Mouse (Mus musculus) gastrocnemius, adult 8-10 months (tissue): ENCODE measurements around the gene Spred2. TPM values are rescaled to one million over a fixed set of nuclear protein-coding genes. Genes with fewer than 3 reads are reported as not detected.
"Not testable (repeated sequence)": the region's sequence is repeated elsewhere in the genome, so short reads cannot be mapped to it uniquely, and the experiment has no call there.

Experiments used
- DNase-seq, 2 experiments: peaks; one replicate each; pipeline ENCODE4 v3.0.0; 2022; ENCODE audit warnings: low spot score in 2 of 2
- total RNA-seq, 4 experiments: library from RNA; stranded (reverse); gene quantifications; 2 replicates each; pipeline ENCODE4 v1.2.4; 2022

The Spred2 gene
- total RNA-seq, 4 experiments from 2014 or later = 3.6 to 8.2 (median 4.4) TPM

DNA sequence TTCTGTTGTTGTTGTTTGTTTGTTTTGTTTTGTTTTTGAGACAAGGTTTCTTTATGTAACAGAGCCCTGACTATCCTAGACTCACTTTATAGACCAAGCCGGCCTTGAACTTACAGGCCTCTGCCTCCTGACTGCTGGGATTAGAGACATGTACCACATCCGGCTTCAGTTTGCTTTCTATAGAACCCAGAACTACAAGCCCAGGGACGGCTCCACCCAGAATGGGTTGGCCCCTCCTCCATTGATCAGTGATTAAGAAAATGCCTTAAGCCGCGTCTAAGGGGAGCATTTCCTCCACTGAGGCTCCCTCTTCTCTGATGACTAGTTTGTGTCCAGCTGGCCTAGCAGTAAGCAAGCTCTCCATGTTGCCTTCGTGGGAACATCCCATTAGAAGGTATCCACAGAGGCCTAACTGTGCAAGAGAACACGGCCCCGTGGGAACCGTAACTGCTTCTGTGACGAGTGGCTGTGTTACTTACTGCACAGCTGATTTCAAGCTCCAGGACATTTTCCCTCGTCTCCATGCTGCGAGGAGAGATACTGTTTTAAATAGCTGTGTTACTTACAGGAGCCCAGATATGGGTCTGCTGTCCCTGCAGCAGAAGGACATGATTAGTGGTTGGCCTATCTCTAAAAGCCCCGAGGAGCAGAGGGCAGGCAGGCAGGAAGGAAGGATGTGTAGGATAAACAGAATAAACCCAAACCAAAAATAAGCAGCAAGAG, 128.8 kb downstream of the Spred2 start:
- no peak for DNase-seq

DNA sequence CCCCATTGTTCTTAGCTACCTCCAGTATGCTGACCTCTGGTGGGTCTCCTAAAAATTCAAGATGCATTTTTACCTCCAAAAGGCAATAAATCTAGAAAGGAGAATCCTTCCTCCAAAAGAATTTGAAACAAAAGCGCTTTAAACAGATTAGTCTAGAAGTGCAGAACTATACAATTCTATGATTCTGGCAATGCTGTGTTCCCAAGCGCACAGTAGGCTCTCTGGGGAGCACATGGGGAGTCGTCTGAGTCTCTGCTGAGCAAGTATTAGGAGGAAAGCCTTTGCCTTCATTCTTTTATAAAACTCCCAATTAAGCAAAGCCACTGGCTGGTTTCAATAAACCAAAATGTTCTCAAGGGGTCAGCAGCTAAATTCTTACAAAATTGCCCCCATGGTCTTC, 129.8 kb downstream of the Spred2 start:
- DNase-seq = no peak

DNA sequence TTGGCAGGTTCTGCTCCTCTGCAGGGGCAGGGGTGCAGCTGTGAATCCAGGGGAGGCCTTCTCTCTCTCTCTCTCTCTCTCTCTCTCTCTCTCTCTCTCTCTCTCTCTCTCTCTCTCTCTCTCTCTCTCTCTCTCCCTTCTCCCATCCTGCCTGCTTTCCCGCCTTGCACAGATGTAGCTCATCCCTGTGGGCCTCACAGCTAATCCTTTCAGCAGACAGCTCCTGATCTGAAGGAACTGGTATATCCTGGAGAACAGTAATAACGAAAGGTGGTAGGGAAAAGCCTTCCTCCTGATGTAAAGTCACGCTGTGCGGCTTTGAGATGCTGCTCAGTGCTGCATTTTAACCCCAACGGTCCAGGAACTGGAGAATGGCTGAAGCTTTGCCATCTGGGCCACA, 130.4 kb downstream of the Spred2 start:
- DNase-seq = no peak

DNA sequence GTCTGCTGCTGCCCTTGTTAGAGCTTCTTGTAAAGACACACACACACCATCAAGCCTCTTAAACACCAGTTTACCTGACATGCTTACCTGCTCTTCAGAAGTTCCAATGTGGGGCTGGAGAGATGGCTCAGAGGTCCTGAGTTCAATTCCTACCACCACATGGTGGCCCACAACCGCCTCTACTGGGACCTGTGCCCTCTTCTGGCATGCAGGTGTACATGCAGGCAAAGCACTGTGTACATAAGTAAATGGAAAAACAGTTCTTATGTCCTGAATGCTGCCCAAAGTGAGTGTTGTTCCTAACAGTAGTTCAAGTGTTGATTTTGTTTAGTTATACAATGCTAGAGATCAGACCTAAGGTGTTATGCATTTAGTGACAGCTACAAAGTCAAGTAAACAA, 132.0 kb downstream of the Spred2 start:
- no peak for DNase-seq

DNA sequence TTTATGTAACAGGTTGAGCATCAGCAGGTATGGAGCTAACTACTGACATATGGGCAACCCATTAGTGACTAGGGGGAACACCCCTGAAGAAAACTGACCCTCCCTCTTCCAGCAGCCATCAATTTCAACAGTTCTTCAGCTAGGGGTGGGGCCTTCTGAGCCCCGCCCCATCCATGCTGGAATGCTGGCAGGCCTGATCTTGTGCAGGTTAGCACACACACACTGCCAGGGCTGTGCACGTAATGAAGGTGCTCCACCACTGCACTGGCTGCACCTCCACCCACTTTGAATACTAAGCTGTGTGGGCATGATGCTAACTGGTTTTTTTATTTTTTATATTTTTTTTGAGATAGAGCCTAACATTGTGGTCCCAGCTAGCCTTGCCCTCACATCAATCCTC, 133.3 kb downstream of the Spred2 start:
- no peak for DNase-seq

DNA sequence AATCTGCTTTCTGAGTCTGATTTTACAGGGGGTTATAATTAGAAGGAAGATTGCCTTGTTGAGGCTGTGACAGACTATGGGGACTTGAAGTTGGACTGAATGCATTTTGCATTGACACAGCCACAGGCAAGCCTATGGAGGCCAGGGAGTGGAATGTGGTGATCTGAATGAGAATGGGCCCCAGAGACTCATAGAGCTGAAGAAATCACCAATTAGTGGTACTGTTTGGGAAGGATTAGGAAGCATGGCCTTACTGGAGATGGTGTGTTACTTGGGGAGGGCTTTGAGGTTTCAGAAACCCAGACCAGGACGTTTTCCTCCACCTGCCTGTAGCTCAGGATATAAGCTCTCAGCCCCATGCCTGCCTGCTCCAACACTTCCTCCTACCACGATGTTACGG, 135.6 kb downstream of the Spred2 start:
- DNase-seq = no peak

DNA sequence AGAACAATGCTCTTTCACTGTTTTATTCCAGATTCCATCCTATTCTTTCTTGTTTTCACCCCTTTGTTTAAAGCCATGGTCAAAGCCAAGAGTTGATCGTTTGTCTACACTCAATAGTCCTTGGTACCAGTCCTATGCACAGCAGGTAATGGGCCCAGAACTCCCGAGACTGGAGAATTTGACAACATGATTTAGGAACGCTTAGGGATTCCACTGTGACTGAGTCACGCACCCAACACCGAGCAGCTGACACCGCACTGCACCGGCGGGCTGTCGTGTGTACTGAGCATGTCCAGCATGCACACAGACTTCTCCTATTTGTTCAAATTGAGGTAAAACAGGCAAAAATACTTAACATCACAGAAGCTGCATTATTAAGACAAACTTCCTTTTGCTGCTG, 138.6 kb downstream of the Spred2 start:
- not testable (repeated sequence) for DNase-seq

DNA sequence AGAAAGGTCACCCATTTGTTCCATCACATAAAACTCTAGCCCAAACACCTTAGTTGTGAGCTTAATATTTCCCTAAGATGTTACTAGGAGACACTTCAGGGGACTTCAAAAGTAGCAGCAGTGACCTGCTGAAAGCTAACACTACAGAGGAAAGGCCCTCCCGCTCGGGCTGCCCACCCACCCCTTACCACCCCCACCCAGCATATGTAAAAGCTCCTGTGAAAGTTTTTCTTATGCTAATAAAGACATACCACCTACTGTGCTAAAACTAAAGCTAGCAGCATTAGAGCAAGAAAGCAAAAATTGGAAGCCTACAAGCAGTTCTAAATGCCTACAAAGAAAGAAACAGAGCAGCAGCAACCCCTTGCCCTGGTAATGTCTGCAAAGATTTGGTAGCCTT, 139.9 kb downstream of the Spred2 start:
- not testable (repeated sequence) for DNase-seq

DNA sequence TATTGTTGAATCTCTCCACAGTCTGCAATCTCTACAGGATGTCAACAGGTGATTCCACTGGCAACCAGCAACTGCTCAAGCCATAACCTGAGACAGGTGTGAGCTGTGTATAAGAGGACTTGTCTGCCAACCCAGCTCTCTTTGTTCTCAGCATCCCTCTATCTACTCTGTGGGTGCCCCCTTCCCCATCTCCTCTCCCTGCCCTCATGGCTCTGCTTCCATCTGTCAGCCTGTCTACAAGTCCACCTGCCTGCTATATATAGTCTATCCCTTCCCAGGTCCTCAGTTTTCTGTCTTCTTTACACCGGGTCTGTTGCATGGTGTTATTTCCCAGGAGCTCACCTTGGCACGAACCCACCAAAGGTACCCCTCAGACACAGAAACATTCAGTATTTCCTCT, 140.8 kb downstream of the Spred2 start:
- no peak for DNase-seq

DNA sequence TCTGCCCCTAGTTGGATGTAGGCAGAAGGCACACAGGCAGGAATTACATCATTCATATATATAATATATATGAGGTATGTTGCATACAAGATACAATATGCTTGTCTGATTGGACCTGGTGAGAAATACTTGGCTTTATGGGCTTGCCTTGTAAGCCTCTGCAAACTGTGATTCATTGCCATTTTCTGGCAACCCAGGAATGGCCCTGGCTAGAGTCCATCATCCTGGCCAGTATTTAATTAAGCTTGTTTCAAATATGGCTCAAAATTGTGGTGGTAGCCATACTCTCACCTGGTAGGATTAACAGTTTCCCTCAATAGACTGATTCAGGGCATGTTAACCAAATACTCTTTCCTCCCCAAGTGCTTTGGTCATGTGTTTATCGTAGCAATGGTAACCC, 141.9 kb downstream of the Spred2 start:
- no peak for DNase-seq

DNA sequence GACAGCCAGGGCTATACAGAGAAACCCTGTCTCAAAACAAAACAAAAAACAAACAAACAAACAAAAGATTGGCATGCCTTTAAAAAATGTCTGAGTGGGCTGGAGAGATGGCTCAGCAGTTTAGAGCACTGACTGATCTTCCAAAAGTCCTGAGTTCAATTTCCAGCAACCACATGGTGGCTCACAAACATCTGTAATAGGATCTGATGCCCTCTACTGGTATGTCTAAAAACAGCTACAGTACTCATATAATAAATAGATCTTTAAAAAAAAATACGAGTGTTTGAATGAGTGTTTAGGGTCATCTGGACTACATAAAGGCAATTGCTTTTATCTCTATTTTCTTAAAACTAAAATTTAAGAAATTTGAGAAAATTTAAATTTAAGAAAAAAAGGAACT, 143.3 kb downstream of the Spred2 start:
- DNase-seq = no peak

DNA sequence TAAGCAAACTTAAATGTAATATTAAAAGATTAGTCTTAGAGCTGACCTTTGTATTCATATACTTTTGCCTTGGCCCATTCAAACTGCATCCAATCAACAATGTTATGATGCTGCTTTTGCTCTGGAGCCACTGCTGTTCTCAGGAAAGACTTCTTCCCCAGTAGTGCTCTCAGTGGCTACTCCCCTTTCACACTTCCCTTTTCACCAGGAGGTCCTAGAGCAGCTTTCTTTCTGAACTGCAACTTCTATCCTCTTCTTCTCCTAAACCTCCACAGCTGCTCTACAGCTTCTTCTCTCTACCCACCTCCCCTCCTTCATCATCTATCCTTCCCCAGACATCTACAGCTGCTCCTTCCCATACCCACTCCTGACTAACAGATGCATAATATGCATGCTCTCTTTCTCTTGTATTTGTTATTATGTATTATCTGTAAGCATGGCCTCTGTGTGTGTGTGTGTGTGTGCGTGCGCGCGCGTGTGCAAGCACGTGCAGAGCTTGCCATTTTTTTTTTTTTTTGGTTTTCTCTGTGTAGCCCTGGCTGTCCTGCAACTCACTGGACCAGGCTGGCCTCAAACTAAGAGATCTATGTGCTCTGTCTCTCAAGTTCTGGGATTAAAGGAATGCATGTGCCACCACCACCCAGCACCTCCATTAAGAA, 144.3 kb downstream of the Spred2 start:
- DNase-seq = no peak

DNA sequence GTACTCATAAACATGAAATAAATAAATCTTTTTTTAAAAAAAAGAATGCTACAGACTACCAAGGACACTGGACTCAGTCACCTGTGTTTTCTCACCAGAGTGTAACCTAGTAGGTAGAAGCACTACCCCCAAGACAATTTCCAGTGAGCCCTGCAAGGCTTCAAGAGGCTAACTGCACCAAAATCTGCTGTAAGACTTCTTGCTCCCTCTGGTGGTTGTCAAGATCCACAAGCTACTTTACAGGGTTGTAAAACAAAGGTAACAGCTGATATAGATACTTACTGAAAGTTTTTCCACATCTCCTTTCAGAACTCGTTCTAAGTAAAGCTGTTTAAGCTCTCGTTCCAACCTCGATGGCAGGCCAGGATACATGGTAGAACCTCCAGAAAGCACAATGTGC, 148.0 kb downstream of the Spred2 start:
- DNase-seq = no peak

DNA sequence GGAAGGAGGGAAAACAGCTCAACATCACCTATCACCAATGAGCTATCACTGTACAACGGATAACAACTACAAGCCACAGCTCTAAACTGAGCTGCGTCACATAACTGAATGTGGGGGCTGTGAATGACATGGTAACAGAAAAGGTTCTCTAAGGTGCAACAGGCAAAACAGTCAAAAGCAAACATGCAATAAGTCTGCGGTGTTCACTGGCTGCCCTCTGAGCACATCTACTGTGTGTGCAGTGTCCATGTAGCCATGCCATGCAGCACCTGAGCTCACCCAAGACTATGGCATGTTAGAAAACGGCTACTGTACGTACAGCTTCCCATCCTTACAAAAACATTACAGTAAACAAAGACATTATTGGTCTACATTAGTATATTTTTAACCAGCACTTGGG, 148.7 kb downstream of the Spred2 start:
- no peak for DNase-seq

Other genes starting within 250 kb of the Spred2 start
- 10 to 100 TPM; 39.1 to 43.4 (median 39.7) TPM for gene Actr2, start 188.5 kb downstream of the Spred2 start, total RNA-seq